Mouse (Mus musculus): Measurements from ENCODE around the gene Rftn1. TPM values are rescaled to one million over a fixed set of nuclear protein-coding genes. Genes with fewer than 3 reads are reported as not detected.

Gene Rftn1
- total and polyA plus RNA-seq, 3 experiments: 52.5 to 80.6 (median 60.5) TPM

DNA sequence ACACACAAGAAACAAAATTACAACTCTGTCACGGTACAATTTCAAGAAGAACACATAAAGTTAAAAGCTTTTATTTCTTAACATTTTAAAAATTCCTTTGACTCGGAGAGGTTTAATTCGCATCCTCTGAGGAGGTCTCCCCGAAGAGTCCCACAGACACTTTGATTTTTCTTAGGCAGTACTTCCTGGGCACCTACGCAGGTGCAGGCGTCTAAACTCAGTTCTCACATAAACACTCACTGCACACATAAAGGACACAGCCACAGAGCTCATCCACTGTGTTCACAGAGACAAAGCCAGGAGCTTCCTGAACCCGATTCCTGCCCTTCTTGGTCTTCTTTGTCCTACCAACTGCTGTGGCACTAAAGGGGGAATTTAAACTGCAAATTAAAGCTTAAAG, 48.3 kb downstream of the Rftn1 start:
- Histone ChIP-seq H3K4me3 (replicated peaks in 1 of 3; ENCODE audit: low read depth in 2 of 3, low read length in 2 of 3, poor library complexity in 1 of 3) (no peak overlapping the region), H3K27me3 (replicated peaks) (no peaks in the 10 kb centered on the region), H3K27ac (ENCODE audit: insufficient read depth, low read depth) (peak overlapping the region; percentile 46), H3K36me3 (replicated peaks in 1 of 2; ENCODE audit: control insufficient read depth in 1 of 2, insufficient read depth in 1 of 2, low read length in 1 of 2) (peaks cover 82 to 97% of the 10 kb centered on the region in 2 experiments), H3K9me3 (replicated peaks; ENCODE audit: low read length) (peaks cover 4% of the 10 kb centered on the region), H3K4me2 (ENCODE audit: insufficient read depth, low read depth, poor library complexity, severe bottlenecking) (no peak overlapping the region), H3K4me1 (ENCODE audit: control insufficient read depth in 1 of 2, insufficient read depth in 2 of 2) (peaks cover 20 to 93% of the 10 kb centered on the region in 2 experiments), H3K79me2 (replicated peaks; ENCODE audit: control insufficient read depth, extremely low read depth, insufficient read depth, poor library complexity, severe bottlenecking) (peaks cover 94% of the 10 kb centered on the region), H3K9ac (ENCODE audit: insufficient read depth, low read depth) (no peak overlapping the region)
- no peak for TF ChIP-seq ZMIZ1 (IDR thresholded peaks at IDR 0.05; ENCODE audit: low read depth, low read length)
- TF ChIP-seq USF2 (conservative IDR thresholded peaks at IDR 0.05; ENCODE audit: low read depth, low read length): no peak
- TF ChIP-seq E2F4 (IDR thresholded peaks at IDR 0.05; ENCODE audit: insufficient replicate concordance, low read depth, low read length): no peak
- TF ChIP-seq MAX (IDR thresholded peaks at IDR 0.05; ENCODE audit: low read length): no peak
- no peak for TF ChIP-seq UBTF (IDR thresholded peaks at IDR 0.05; ENCODE audit: low read depth, low read length)
- TF ChIP-seq RAD21 (IDR thresholded peaks at IDR 0.05; ENCODE audit: low read depth, low read length): no peak
- TF ChIP-seq USF1 (IDR thresholded peaks at IDR 0.05; ENCODE audit: low read depth, low read length): no peak
- TF ChIP-seq MYC (IDR thresholded peaks at IDR 0.05; ENCODE audit: low read depth, low read length): no peak
- TF ChIP-seq EP300 (IDR thresholded peaks at IDR 0.05; ENCODE audit: low read length): no peak
- no peak for TF ChIP-seq TBP (conservative IDR thresholded peaks at IDR 0.05; ENCODE audit: low read depth, low read length)
- no peak for TF ChIP-seq TCF12 (IDR thresholded peaks at IDR 0.05; ENCODE audit: low read depth, low read length)
- no peak for DNase-seq (ENCODE audit: extremely low read depth)
- in situ Hi-C loops (cut with MboI; ENCODE audit: low pct_ligation_motif_present, low pct_unique_long_range_greater_than_20kb, low sequenced_read_pairs) (no loop called here), dilution Hi-C loops (cut with MboI; ENCODE audit: extremely low pct_ligation_motif_present, extremely low pct_unique_long_range_greater_than_20kb, low sequenced_read_pairs) (no loop called here)

DNA sequence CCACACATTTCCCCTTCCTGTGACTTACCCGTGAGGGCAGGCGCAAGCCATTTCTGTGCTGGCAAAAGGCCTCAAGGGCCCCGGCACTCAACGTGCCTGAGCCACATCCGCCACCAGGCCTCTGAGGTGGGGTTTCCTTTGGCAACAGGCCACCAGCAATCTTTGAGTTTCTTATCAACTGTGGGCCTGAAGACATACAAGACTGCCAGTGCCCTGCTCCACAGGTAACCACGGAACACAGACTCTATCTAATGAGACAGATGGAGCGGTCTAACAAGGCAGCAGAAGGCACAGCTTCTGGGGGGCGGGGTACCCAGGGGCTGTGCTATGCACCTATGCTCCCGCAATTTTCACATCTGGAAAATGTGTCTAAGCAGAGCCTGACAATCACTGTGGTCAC, 54.4 kb downstream of the Rftn1 start:
- peaks cover 93% of the 10 kb centered on the region for H3K79me2 ChIP-seq (replicated peaks; ENCODE audit: control insufficient read depth, extremely low read depth, insufficient read depth, poor library complexity, severe bottlenecking)
- H3K4me2 ChIP-seq (ENCODE audit: insufficient read depth, low read depth, poor library complexity, severe bottlenecking): no peak overlapping the region
- H3K36me3 ChIP-seq (replicated peaks in 1 of 2; ENCODE audit: control insufficient read depth in 1 of 2, insufficient read depth in 1 of 2, low read length in 1 of 2): peaks cover 73 to 99% of the 10 kb centered on the region in 2 experiments
- H3K9ac ChIP-seq (ENCODE audit: insufficient read depth, low read depth): no peak overlapping the region
- 0 out of 2 replicates have a peak overlapping the region, but pooled peaks have one; percentile 16 for H3K27ac ChIP-seq (ENCODE audit: insufficient read depth, low read depth)
- H3K4me1 ChIP-seq (ENCODE audit: control insufficient read depth in 1 of 2, insufficient read depth in 2 of 2): peaks cover 0 to 84% of the 10 kb centered on the region in 2 experiments; a peak in 2 of 4 replicates
- dilution Hi-C loops (cut with MboI; ENCODE audit: extremely low pct_ligation_motif_present, extremely low pct_unique_long_range_greater_than_20kb, low sequenced_read_pairs): no loop called here
- TF ChIP-seq SIN3A (IDR thresholded peaks at IDR 0.05; ENCODE audit: low read length) (no peak), TCF12 (IDR thresholded peaks at IDR 0.05; ENCODE audit: low read depth, low read length) (no peak), MAX (IDR thresholded peaks at IDR 0.05; ENCODE audit: low read length) (no peak), POLR2AphosphoS2 (IDR thresholded peaks at IDR 0.05; ENCODE audit: low read depth, low read length) (no peak; the same call in 1 of the 2 replicates), IRF4 (IDR thresholded peaks at IDR 0.05; ENCODE audit: low read depth, low read length) (no peak), RCOR1 (conservative IDR thresholded peaks at IDR 0.05; ENCODE audit: low read depth, low read length) (no peak), MXI1 (IDR thresholded peaks at IDR 0.05; ENCODE audit: low read depth, low read length) (no peak), JUND (conservative IDR thresholded peaks at IDR 0.05; ENCODE audit: low read depth, low read length) (no peak), POLR2A (IDR thresholded peaks at IDR 0.05; ENCODE audit: low read depth, low read length) (no peak), PAX5 (IDR thresholded peaks at IDR 0.05; ENCODE audit: low read length) (no peak), ELF1 (IDR thresholded peaks at IDR 0.05; ENCODE audit: low read depth, low read length) (no peak), GABPA (IDR thresholded peaks at IDR 0.05; ENCODE audit: insufficient replicate concordance, low read depth, low read length) (no peak)
- H3K4me3 ChIP-seq (replicated peaks in 1 of 3; ENCODE audit: low read depth in 2 of 3, low read length in 2 of 3, poor library complexity in 1 of 3): no peak overlapping the region
- in situ Hi-C loops (cut with MboI; ENCODE audit: low pct_ligation_motif_present, low pct_unique_long_range_greater_than_20kb, low sequenced_read_pairs): no loop called here
- no peaks in the 10 kb centered on the region for H3K27me3 ChIP-seq (replicated peaks)
- DNase-seq (ENCODE audit: extremely low read depth): no peak
- no peaks in the 10 kb centered on the region for H3K9me3 ChIP-seq (replicated peaks; ENCODE audit: low read length)
